Mouse (Mus musculus) spleen, adult 2 months (tissue): Measurements from ENCODE around the gene Sel1l3.

Experiments used
- CTCF ChIP-seq: fragments of 200-500 bp; IDR thresholded peaks from 2 replicates; pipeline ENCODE4 v1.5.1; 2011; ENCODE audit warnings: mild to moderate bottlenecking, inconsistent platforms; ENCODE audit not compliant: insufficient read depth, insufficient read length, insufficient replicate concordance; ENCODE audit errors: extremely low read depth
- POLR2A ChIP-seq: fragments of 200-500 bp; IDR thresholded peaks from 2 replicates; pipeline ENCODE4 v1.6.1; 2011; ENCODE audit warnings: low read depth, low read length, inconsistent platforms

DNA sequence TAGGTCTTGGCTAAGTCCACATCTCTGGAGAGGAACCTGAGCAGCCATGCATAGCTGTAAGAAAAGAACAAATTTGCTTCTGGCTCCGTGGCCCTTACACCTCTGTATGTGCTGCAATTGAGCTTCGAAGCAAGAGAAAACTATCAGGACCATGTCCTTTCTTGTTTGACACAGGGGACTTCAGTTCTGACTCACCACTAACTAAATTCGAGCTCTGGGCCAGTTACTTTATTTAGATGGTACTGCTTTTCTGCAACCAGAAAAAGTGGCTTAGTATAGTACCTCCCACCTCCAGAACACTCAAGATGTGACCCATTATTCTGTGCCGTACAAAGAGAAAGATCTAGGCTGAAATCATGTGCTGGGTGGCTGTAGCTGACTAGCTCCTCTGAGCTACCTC lies 66.3 kb downstream of the Sel1l3 start:
- no peak for TF ChIP-seq POLR2A
- no peak for TF ChIP-seq CTCF
